Mouse (Mus musculus) ES-Bruce4 (cell line): ENCODE measurements at regions not wholly inside any gene's neighbourhood (a gene's known extent, or its start where the extent isn't known, plus 50 kb on each side); places are given as distances from the start of the nearest gene placed in this dataset.

Experiments used
- CTCF ChIP-seq: IDR thresholded peaks from one replicate; pipeline ENCODE4 v1.8.1; 2011; ENCODE audit warnings: low read depth, low read length
- EP300 ChIP-seq: IDR thresholded peaks from 2 replicates; pipeline ENCODE4 v1.6.1; 2011; ENCODE audit warnings: low read depth, low read length; ENCODE audit not compliant: insufficient read depth
- POLR2A ChIP-seq: IDR thresholded peaks from one replicate; pipeline ENCODE4 v1.8.1; 2011; ENCODE audit warnings: low read length; ENCODE audit not compliant: insufficient read depth

GRCm38 (mm10) chr11:25288346-25288745 lies 922.2 kb downstream of the 5730522E02Rik start:
- TF ChIP-seq POLR2A (no peak), CTCF (no peak), EP300 (no peak)
